Mouse (Mus musculus) intestine, postnatal 0 days (tissue): Measurements from ENCODE around the gene Hdac5. TPM values are rescaled to one million over a fixed set of nuclear protein-coding genes. Genes with fewer than 3 reads are reported as not detected.

Source experiments
- ATAC-seq: fragments of 200-750 bp; cut with Nextera tagmentation; 2 replicates; pipeline ENCODE4 v1.8.0; 2017; ENCODE audit warnings: mild to moderate bottlenecking, moderate TSS enrichment, moderate library complexity
- H3K27ac ChIP-seq: fragments of 300-500 bp; sonication (generic); 2 replicates; pipeline ENCODE4 v1.5.1; 2014; ENCODE audit warnings: mild to moderate bottlenecking, low read depth, low read length, moderate library complexity
- H3K27me3 ChIP-seq: fragments of 300-500 bp; sonication (generic); replicated peaks from 2 replicates; pipeline ENCODE4 v1.6.1; 2014; ENCODE audit warnings: low read length, mixed read lengths; ENCODE audit not compliant: control insufficient read depth, insufficient read depth
- H3K36me3 ChIP-seq: fragments of 300-500 bp; sonication (generic); 2 replicates; pipeline ENCODE4 v1.6.1; 2014; ENCODE audit warnings: mild to moderate bottlenecking, moderate library complexity; ENCODE audit not compliant: control insufficient read depth, insufficient read depth
- H3K4me1 ChIP-seq: fragments of 300-500 bp; sonication (generic); replicated peaks from 2 replicates; pipeline ENCODE4 v1.6.1; 2014; ENCODE audit warnings: antibody characterized with exemption, low read length, mixed read lengths; ENCODE audit not compliant: control insufficient read depth, insufficient read depth
- H3K4me2 ChIP-seq: fragments of 300-500 bp; sonication (generic); replicated peaks from 2 replicates; pipeline ENCODE4 v1.6.1; 2014; ENCODE audit warnings: low read depth, mild to moderate bottlenecking, moderate library complexity
- H3K4me3 ChIP-seq: fragments of 300-500 bp; sonication (generic); 2 replicates; pipeline ENCODE4 v1.5.1; 2014; ENCODE audit warnings: low read depth, low read length
- H3K9ac ChIP-seq: fragments of 300-500 bp; sonication (generic); 2 replicates; pipeline ENCODE4 v1.6.1; 2014; ENCODE audit warnings: mild to moderate bottlenecking, low read depth, low read length
- H3K9me3 ChIP-seq: fragments of 300-500 bp; sonication (generic); 2 replicates; pipeline ENCODE4 v1.6.1; 2016; ENCODE audit warnings: mixed run types; ENCODE audit not compliant: control insufficient read depth
- CTCF ChIP-seq: sonication (generic); IDR thresholded peaks from 2 replicates; pipeline ENCODE4 v1.5.1; 2016; ENCODE audit warnings: low read depth, mild to moderate bottlenecking, control low read depth, antibody characterized with exemption, moderate library complexity
- WGBS: fragments of 180-500 bp; shearing (Covaris S2); extraction: QIAGEN DNeasy Blood & Tissue Kit; methylation state at CpG from one replicate; pipeline ENCODE4 v1.1.7; 2014; 5-methylcytosine and 5-hydroxymethylcytosine counted together
- polyA plus RNA-seq: library from polyadenylated mRNA; unstranded; fragments of >200 nt; fragmentation: Nextera tagmentation; extraction: Ambion mirVana; gene quantifications from 2 replicates; pipeline ENCODE4 v1.2.1, GENCODE M21; 2015

Gene Hdac5
- polyA plus RNA-seq, 1 experiment from 2014 or later = 30.1 TPM

GRCm38 (mm10) chr11:102241874-102242273 is 11.9 kb upstream of the Hdac5 start:
- Histone ChIP-seq H3K27ac (no peak overlapping the region), H3K36me3 (no peaks in the 10 kb centered on the region), H3K27me3 (no peaks in the 10 kb centered on the region), H3K4me3 (no peak overlapping the region), H3K9me3 (no peaks in the 10 kb centered on the region), H3K4me1 (0 out of 2 replicates have a peak, but pooled peaks cover 3% of the 10 kb centered on the region), H3K9ac (no peak overlapping the region), H3K4me2 (no peak overlapping the region)
- 63% methylated on average over 5 of the region's 5 CpGs for WGBS
- no peak for ATAC-seq
- TF ChIP-seq CTCF = peak; percentile 58

GRCm38 (mm10) chr11:102241246-102241645 is 11.3 kb upstream of the Hdac5 start:
- Histone ChIP-seq H3K4me1 (0 out of 2 replicates have a peak, but pooled peaks cover 3% of the 10 kb centered on the region), H3K4me3 (no peak overlapping the region), H3K4me2 (no peak overlapping the region), H3K9me3 (no peaks in the 10 kb centered on the region), H3K36me3 (no peaks in the 10 kb centered on the region), H3K27ac (no peak overlapping the region), H3K9ac (no peak overlapping the region), H3K27me3 (no peaks in the 10 kb centered on the region)
- WGBS = 43% methylated on average over 5 of the region's 5 CpGs
- TF ChIP-seq CTCF = 0 out of 2 replicates have a peak, but pooled peaks have one; percentile 39
- peak; percentile 90 for ATAC-seq

- no peak overlapping the region for H3K4me3 ChIP-seq
- H3K36me3 ChIP-seq = no peaks in the 10 kb centered on the region
- no peak overlapping the region for H3K4me2 ChIP-seq
- H3K9ac ChIP-seq = no peak overlapping the region
- H3K27me3 ChIP-seq = no peaks in the 10 kb centered on the region
- 0 out of 2 replicates have a peak, but pooled peaks cover 3% of the 10 kb centered on the region for H3K4me1 ChIP-seq
- WGBS = 86% methylated on average over 6 of the region's 6 CpGs
- TF ChIP-seq CTCF = no peak
- H3K9me3 ChIP-seq = no peaks in the 10 kb centered on the region
- ATAC-seq = no peak
- no peak overlapping the region for H3K27ac ChIP-seq
Measured at GRCm38 (mm10) chr11:102240636-102241035, 10.7 kb upstream of the Hdac5 start.

GRCm38 (mm10) chr11:102236022-102236421 is 6.1 kb upstream of the Hdac5 start:
- no peaks in the 10 kb centered on the region for H3K9me3 ChIP-seq
- no peak overlapping the region for H3K4me2 ChIP-seq
- no peak overlapping the region for H3K4me3 ChIP-seq
- TF ChIP-seq CTCF = no peak
- H3K27ac ChIP-seq = no peak overlapping the region
- no peaks in the 10 kb centered on the region for H3K27me3 ChIP-seq
- H3K4me1 ChIP-seq = 0 out of 2 replicates have a peak, but pooled peaks cover 2% of the 10 kb centered on the region
- WGBS = 54% methylated on average over 2 of the region's 2 CpGs
- no peaks in the 10 kb centered on the region for H3K36me3 ChIP-seq
- H3K9ac ChIP-seq = no peak overlapping the region
- ATAC-seq = no peak

- H3K36me3 ChIP-seq = 0 out of 2 replicates have a peak, but pooled peaks cover 4% of the 10 kb centered on the region
- peak overlapping the region; percentile 93 for H3K4me3 ChIP-seq
- 0 out of 2 replicates have a peak, but pooled peaks cover 2% of the 10 kb centered on the region for H3K4me1 ChIP-seq
- under 1% methylated on average over 38 of the region's 47 CpGs for WGBS
- peak; percentile 24; the same call in 1 of the 2 replicates for TF ChIP-seq CTCF
- peak overlapping the region; percentile 90 for H3K4me2 ChIP-seq
- H3K9me3 ChIP-seq = no peaks in the 10 kb centered on the region
- H3K9ac ChIP-seq = peak overlapping the region; percentile 89
- H3K27ac ChIP-seq = peak overlapping the region; percentile 82
- ATAC-seq = peak; percentile 52
- no peaks in the 10 kb centered on the region for H3K27me3 ChIP-seq
Measured at GRCm38 (mm10) chr11:102229331-102229953, 524 bp downstream of the Hdac5 start.

- WGBS = 16% methylated on average over 7 of the region's 7 CpGs
- Histone ChIP-seq H3K27ac (no peak overlapping the region), H3K4me3 (peak overlapping the region; percentile 93), H3K27me3 (no peaks in the 10 kb centered on the region), H3K9ac (0 out of 2 replicates have a peak overlapping the region, but pooled peaks have one; percentile 89), H3K9me3 (no peaks in the 10 kb centered on the region), H3K36me3 (0 out of 2 replicates have a peak, but pooled peaks cover 4% of the 10 kb centered on the region), H3K4me2 (peak overlapping the region; percentile 90), H3K4me1 (peaks cover 2% of the 10 kb centered on the region; the same call in 1 of the 2 replicates)
- no peak for ATAC-seq
- TF ChIP-seq CTCF = no peak
Measured at GRCm38 (mm10) chr11:102228646-102229268, 1.2 kb downstream of the Hdac5 start.
